Mouse (Mus musculus) small intestine, adult 2 months (tissue): Measurements from ENCODE around the gene Mdh1b. TPM values are rescaled to one million over a fixed set of nuclear protein-coding genes. Genes with fewer than 3 reads are reported as not detected.

Source experiments
- H3K27ac ChIP-seq: fragments of 200-500 bp; 2 replicates; pipeline ENCODE4 v1.5.1; 2012; ENCODE audit warnings: low read depth, low read length, control low read depth, inconsistent platforms; ENCODE audit not compliant: insufficient read depth
- H3K27me3 ChIP-seq: fragments of 200-500 bp; 2 replicates; pipeline ENCODE4 v1.6.1; 2012; ENCODE audit warnings: mild to moderate bottlenecking, moderate library complexity, low read length, inconsistent platforms; ENCODE audit not compliant: control insufficient read depth, insufficient read depth
- H3K36me3 ChIP-seq: fragments of 200-500 bp; 2 replicates; pipeline ENCODE4 v1.6.1; 2012; ENCODE audit warnings: mild to moderate bottlenecking, low read length, control low read depth, inconsistent platforms; ENCODE audit not compliant: control insufficient read depth, insufficient read depth
- H3K4me1 ChIP-seq: fragments of 200-500 bp; 2 replicates; pipeline ENCODE4 v1.6.1; 2012; ENCODE audit warnings: low read length, inconsistent platforms, mixed read lengths; ENCODE audit not compliant: control insufficient read depth, insufficient read depth, insufficient read length
- H3K4me3 ChIP-seq: fragments of 200-500 bp; 2 replicates; pipeline ENCODE4 v1.5.1; 2012; ENCODE audit warnings: low read depth, mild to moderate bottlenecking, control low read depth, inconsistent platforms, low read length, moderate library complexity
- CTCF ChIP-seq: fragments of 200-500 bp; IDR thresholded peaks from 2 replicates; pipeline ENCODE4 v1.5.1; 2012; ENCODE audit warnings: low read depth, mild to moderate bottlenecking, control low read depth, inconsistent platforms, low read length, moderate library complexity, mixed read lengths; ENCODE audit not compliant: insufficient replicate concordance, insufficient read length; ENCODE audit errors: extremely low read depth
- POLR2A ChIP-seq: fragments of 200-500 bp; IDR thresholded peaks from 2 replicates; pipeline ENCODE4 v1.6.1; 2012; ENCODE audit warnings: low read depth, mild to moderate bottlenecking, control low read depth, inconsistent platforms, low read length, moderate library complexity
- WGBS: fragments of 180-500 bp; shearing (Covaris S2); methylation state at CpG from one replicate; pipeline ENCODE4 v1.1.7; 2018; 5-methylcytosine and 5-hydroxymethylcytosine counted together
- polyA plus RNA-seq: library from polyadenylated mRNA; depleted of rRNA; stranded (reverse); fragments of >200 nt; gene quantifications from 2 replicates; pipeline ENCODE4 v1.2.3, GENCODE M21; 2012

The Mdh1b gene
- polyA plus RNA-seq, 1 experiment: not detected

GRCm38 (mm10) chr1:63686827-63687226 is 43.3 kb downstream of the Mdh1b start, which contains the start of gene Dytn:
Gene Dytn (minus strand): TSS chr1:63686927.
- WGBS: 83% methylated on average over 4 of the region's 4 CpGs
- no peak within 1 kb of the TSS for H3K27ac ChIP-seq
- H3K4me1 ChIP-seq: no peaks in the 10 kb centered on the region
- no peaks in the 10 kb centered on the region for H3K36me3 ChIP-seq
- no peak for TF ChIP-seq POLR2A
- no peak for TF ChIP-seq CTCF
- H3K4me3 ChIP-seq: no peak within 1 kb of the TSS
- H3K27me3 ChIP-seq: no peaks in the 10 kb centered on the region

GRCm38 (mm10) chr1:63675975-63676374 is 54.1 kb downstream of the Mdh1b start:
- no peak for TF ChIP-seq CTCF
- no peak for TF ChIP-seq POLR2A
- no peaks in the 10 kb centered on the region for H3K4me1 ChIP-seq
- WGBS: 42% methylated on average over 3 of the region's 3 CpGs
- H3K4me3 ChIP-seq: no peak overlapping the region
- no peaks in the 10 kb centered on the region for H3K27me3 ChIP-seq
- H3K27ac ChIP-seq: no peak overlapping the region
- H3K36me3 ChIP-seq: no peaks in the 10 kb centered on the region

GRCm38 (mm10) chr1:63668852-63669160 is 61.3 kb downstream of the Mdh1b start:
- no peak for TF ChIP-seq POLR2A
- no peak for TF ChIP-seq CTCF
- H3K27ac ChIP-seq: no peak overlapping the region
- H3K27me3 ChIP-seq: no peaks in the 10 kb centered on the region
- no peaks in the 10 kb centered on the region for H3K36me3 ChIP-seq
- no peaks in the 10 kb centered on the region for H3K4me1 ChIP-seq
- no peak overlapping the region for H3K4me3 ChIP-seq
- 0% methylated on average over 3 of the region's 3 CpGs for WGBS

- no peak overlapping the region for H3K4me3 ChIP-seq
- no peaks in the 10 kb centered on the region for H3K4me1 ChIP-seq
- H3K36me3 ChIP-seq: no peaks in the 10 kb centered on the region
- H3K27me3 ChIP-seq: no peaks in the 10 kb centered on the region
- 38% methylated on average over 13 of the region's 13 CpGs for WGBS
- no peak overlapping the region for H3K27ac ChIP-seq
- TF ChIP-seq CTCF (no peak), POLR2A (no peak)
These were observed 61.9 kb downstream of the Mdh1b start for GRCm38 (mm10) chr1:63667949-63668851.

GRCm38 (mm10) chr1:63667201-63667948 is 62.7 kb downstream of the Mdh1b start:
- Histone ChIP-seq H3K27ac (no peak overlapping the region), H3K4me3 (no peak overlapping the region), H3K27me3 (no peaks in the 10 kb centered on the region), H3K4me1 (no peaks in the 10 kb centered on the region), H3K36me3 (no peaks in the 10 kb centered on the region)
- 61% methylated on average over 9 of the region's 9 CpGs for WGBS
- no peak for TF ChIP-seq POLR2A
- no peak for TF ChIP-seq CTCF

- WGBS: 28% methylated on average over 2 of the region's 2 CpGs
These were observed 64.0 kb downstream of the Mdh1b start for GRCm38 (mm10) chr1:63666089-63666488.

GRCm38 (mm10) chr1:63659591-63659990 is 70.5 kb downstream of the Mdh1b start:
- Histone ChIP-seq H3K27me3 (no peaks in the 10 kb centered on the region), H3K4me1 (no peaks in the 10 kb centered on the region), H3K4me3 (no peak overlapping the region), H3K36me3 (no peaks in the 10 kb centered on the region), H3K27ac (no peak overlapping the region)
- WGBS: under 1% methylated on average over 7 of the region's 7 CpGs
- no peak for TF ChIP-seq CTCF
- TF ChIP-seq POLR2A: no peak

More at GRCm38 (mm10) chr1:63666089-63666488, 64.0 kb downstream of the Mdh1b start:
- TF ChIP-seq POLR2A (no peak), CTCF (no peak)
- H3K27me3 ChIP-seq: no peaks in the 10 kb centered on the region
- H3K27ac ChIP-seq: no peak overlapping the region
- no peak overlapping the region for H3K4me3 ChIP-seq
- no peaks in the 10 kb centered on the region for H3K36me3 ChIP-seq
- no peaks in the 10 kb centered on the region for H3K4me1 ChIP-seq
